Mouse (Mus musculus): ENCODE measurements around the gene Dicer1. TPM values are rescaled to one million over a fixed set of nuclear protein-coding genes. Genes with fewer than 3 reads are reported as not detected.

Gene Dicer1
- total and polyA plus RNA-seq, 3 experiments = 14.6 to 25.9 TPM; not detected in 1

DNA sequence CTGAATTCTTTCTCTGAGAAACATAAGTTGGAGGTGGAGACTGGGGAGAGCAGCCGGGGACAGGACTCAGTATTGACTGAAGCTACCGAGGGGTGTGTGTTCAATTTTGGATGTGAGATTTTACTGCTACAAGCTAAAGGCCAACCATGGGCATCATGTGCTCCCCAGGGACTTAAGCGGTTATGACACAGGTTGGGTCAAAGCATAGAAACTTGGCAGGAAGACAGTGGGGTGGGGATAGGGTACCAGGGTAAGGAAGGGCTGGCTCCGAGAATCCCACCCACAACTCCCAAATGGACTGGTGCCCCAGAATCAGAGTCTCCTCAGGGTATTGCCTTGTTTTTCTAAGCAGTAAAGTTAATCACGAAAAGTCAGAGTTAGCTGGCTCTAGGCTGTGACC lies 13.4 kb upstream of the Dicer1 start:
- H3K9me3 ChIP-seq (replicated peaks; ENCODE audit: insufficient read depth, low read length) = no peaks in the 10 kb centered on the region
- no peak overlapping the region for H3K27ac ChIP-seq (ENCODE audit: control insufficient read depth, low read depth, low read length)
- no peaks in the 10 kb centered on the region for H3K79me2 ChIP-seq (ENCODE audit: control insufficient read depth, insufficient read depth, low read length, poor library complexity)
- H3K4me3 ChIP-seq (ENCODE audit: control insufficient read depth in 1 of 2, insufficient read depth in 1 of 2, low read depth in 2 of 2, low read length in 2 of 2) = no peak overlapping the region
- H3K36me3 ChIP-seq (ENCODE audit: control insufficient read depth in 1 of 2, insufficient read depth in 2 of 2, low read length in 2 of 2) = no peaks in the 10 kb centered on the region
- H3K4me1 ChIP-seq (ENCODE audit: control insufficient read depth in 1 of 2, insufficient read depth in 2 of 2, low read length in 2 of 2) = no peaks in the 10 kb centered on the region
- DNase-seq (ENCODE audit: low read depth, low spot score) = no peak
- no peak for TF ChIP-seq CTCF (IDR thresholded peaks at IDR 0.05 in 2 of 3, conservative IDR thresholded peaks at IDR 0.05 in 1 of 3; ENCODE audit: control insufficient read depth in 1 of 3, insufficient read depth in 1 of 3, low read depth in 2 of 3, low read length in 3 of 3, poor library complexity in 1 of 3, severe bottlenecking in 1 of 3)
- no peak for TF ChIP-seq USF2 (IDR thresholded peaks at IDR 0.05; ENCODE audit: borderline replicate concordance in 1 of 2, insufficient read depth in 1 of 2, low read depth in 1 of 2, low read length in 2 of 2)
- no peak for TF ChIP-seq USF1 (IDR thresholded peaks at IDR 0.05; ENCODE audit: low read depth, low read length)
- TF ChIP-seq E2F4 (IDR thresholded peaks at IDR 0.05; ENCODE audit: borderline replicate concordance, low read depth, low read length) = no peak
- TF ChIP-seq ZC3H11A (IDR thresholded peaks at IDR 0.05; ENCODE audit: low read depth, low read length) = no peak
- no peak for TF ChIP-seq TAL1 (IDR thresholded peaks at IDR 0.05; ENCODE audit: low read length)
- TF ChIP-seq ELF1 (IDR thresholded peaks at IDR 0.05; ENCODE audit: low read depth, low read length) = no peak
- TF ChIP-seq KAT2A (conservative IDR thresholded peaks at IDR 0.05; ENCODE audit: low read depth, low read length) = no peak
- no peak for TF ChIP-seq BHLHE40 (IDR thresholded peaks at IDR 0.05; ENCODE audit: borderline replicate concordance, low read depth, low read length)
- TF ChIP-seq MEF2A (IDR thresholded peaks at IDR 0.05; ENCODE audit: extremely low read depth, insufficient replicate concordance, low read depth, low read length, poor library complexity, severe bottlenecking) = no peak
- no peak for TF ChIP-seq EP300 (IDR thresholded peaks at IDR 0.05; ENCODE audit: low read depth in 1 of 2, low read length in 2 of 2)
- no peak for TF ChIP-seq GABPA (IDR thresholded peaks at IDR 0.05; ENCODE audit: low read depth, low read length)
- no peak for TF ChIP-seq MAX (IDR thresholded peaks at IDR 0.05; ENCODE audit: low read length)
- TF ChIP-seq CHD1 (IDR thresholded peaks at IDR 0.05; ENCODE audit: low read depth, low read length) = no peak
- TF ChIP-seq NELFE (IDR thresholded peaks at IDR 0.05; ENCODE audit: low read depth, low read length) = no peak
- TF ChIP-seq SIN3A (IDR thresholded peaks at IDR 0.05; ENCODE audit: low read length) = no peak
- no peak for TF ChIP-seq MAFK (IDR thresholded peaks at IDR 0.05; ENCODE audit: borderline replicate concordance, low read depth, low read length)
- TF ChIP-seq CHD2 (IDR thresholded peaks at IDR 0.05; ENCODE audit: low read length) = no peak
- TF ChIP-seq POLR2AphosphoS2 (IDR thresholded peaks at IDR 0.05; ENCODE audit: low read length) = no peak
- H3K9ac ChIP-seq (ENCODE audit: control insufficient read depth, low read depth, low read length, poor library complexity, severe bottlenecking) = no peak overlapping the region
- no peaks in the 10 kb centered on the region for H3K27me3 ChIP-seq (ENCODE audit: control insufficient read depth in 1 of 2, insufficient read depth in 2 of 2, low read length in 2 of 2)

DNA sequence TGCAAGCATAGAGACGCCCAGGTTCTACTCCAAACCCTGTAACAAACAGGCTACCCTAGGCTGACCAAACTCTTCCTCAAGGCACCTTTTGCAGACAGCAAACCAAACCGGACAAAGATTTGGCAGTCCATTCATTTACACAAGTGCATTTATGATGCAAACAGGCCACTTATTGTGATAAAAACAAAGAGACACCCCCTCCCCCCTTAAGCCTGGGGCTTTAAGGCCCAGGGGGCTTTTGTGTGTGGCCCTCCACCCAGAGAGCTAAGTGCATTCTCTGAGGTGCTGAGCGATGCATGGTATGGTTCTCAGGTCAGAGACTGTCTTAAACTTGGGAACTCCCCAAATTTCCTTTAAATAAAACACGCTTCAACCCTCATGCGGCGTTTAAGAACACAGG lies 12.2 kb upstream of the Dicer1 start:
- Histone ChIP-seq H3K36me3 (ENCODE audit: control insufficient read depth in 1 of 2, insufficient read depth in 2 of 2, low read length in 2 of 2) (no peaks in the 10 kb centered on the region), H3K4me3 (ENCODE audit: control insufficient read depth in 1 of 2, insufficient read depth in 1 of 2, low read depth in 2 of 2, low read length in 2 of 2) (no peak overlapping the region), H3K9ac (ENCODE audit: control insufficient read depth, low read depth, low read length, poor library complexity, severe bottlenecking) (no peak overlapping the region), H3K9me3 (replicated peaks; ENCODE audit: insufficient read depth, low read length) (no peaks in the 10 kb centered on the region), H3K4me1 (ENCODE audit: control insufficient read depth in 1 of 2, insufficient read depth in 2 of 2, low read length in 2 of 2) (no peaks in the 10 kb centered on the region), H3K27ac (ENCODE audit: control insufficient read depth, low read depth, low read length) (no peak overlapping the region), H3K27me3 (ENCODE audit: control insufficient read depth in 1 of 2, insufficient read depth in 2 of 2, low read length in 2 of 2) (no peaks in the 10 kb centered on the region), H3K79me2 (ENCODE audit: control insufficient read depth, insufficient read depth, low read length, poor library complexity) (no peaks in the 10 kb centered on the region)
- no peak for TF ChIP-seq UBTF (IDR thresholded peaks at IDR 0.05; ENCODE audit: borderline replicate concordance, insufficient read depth, low read depth, low read length)
- no peak for TF ChIP-seq MYB (IDR thresholded peaks at IDR 0.05; ENCODE audit: low read depth, low read length)
- no peak for TF ChIP-seq USF1 (IDR thresholded peaks at IDR 0.05; ENCODE audit: low read depth, low read length)
- no peak for DNase-seq (ENCODE audit: low read depth, low spot score)

All from MEL (cell line).